Mouse (Mus musculus): ENCODE measurements at regions not wholly inside any gene's neighbourhood (a gene's known extent, or its start where the extent isn't known, plus 50 kb on each side); places are given as distances from the start of the nearest gene placed in this dataset.
A peak's percentile ranks its signal among the peaks of the same experiment; 100 is the strongest.

GRCm38 (mm10) chr12:29248459-29248858, 279.7 kb upstream of the Myt1l start:
- peak; percentile 81 for TF ChIP-seq CTCF (conservative IDR thresholded peaks at IDR 0.05; ENCODE audit: low read length)
- no peak for TF ChIP-seq NANOG (IDR thresholded peaks at IDR 0.05; ENCODE audit: borderline replicate concordance, low read length)

All from E14TG2a.4 (cell line).